Mouse (Mus musculus) cerebellum, adult 2 months (tissue): ENCODE data around the gene Cenpx.

Experiments
- CTCF ChIP-seq: fragments of 200-500 bp; IDR thresholded peaks from 2 replicates; pipeline ENCODE4 v1.5.1; 2011; ENCODE audit warnings: low read depth, mild to moderate bottlenecking, control low read depth, low read length, moderate library complexity, borderline replicate concordance; ENCODE audit not compliant: insufficient read depth
- POLR2A ChIP-seq: fragments of 200-500 bp; IDR thresholded peaks from 2 replicates; pipeline ENCODE4 v1.6.1; 2011; ENCODE audit warnings: low read length, control low read depth, borderline replicate concordance; ENCODE audit not compliant: insufficient read depth

GRCm38 (mm10) chr11:120726243-120727168, 13.0 kb upstream of the Cenpx start:
- TF ChIP-seq POLR2A, result no peak
- no peak for TF ChIP-seq CTCF
